Mouse (Mus musculus): ENCODE data around the gene Ddb2. TPM values are rescaled to one million over a fixed set of nuclear protein-coding genes. Genes with fewer than 3 reads are reported as not detected.

Gene Ddb2
- total RNA-seq, 2 experiments from 2014 or later: 2.9 to 3.1 TPM

Other genes starting within 250 kb of the Ddb2 start
- gene Rapsn, start 201.4 kb downstream of the Ddb2 start, total RNA-seq (2021): 10 to 100 TPM; 16.4 to 16.7 TPM
- 100 to 1,000 TPM; 209 to 241 TPM for gene Psmc3, start 183.0 kb downstream of the Ddb2 start, total RNA-seq (2021)
- 10 to 100 TPM; 22.9 to 28.2 TPM for gene Slc39a13, start 166.6 kb downstream of the Ddb2 start, total RNA-seq (2021)
- gene Spi1, start 154.6 kb downstream of the Ddb2 start, total RNA-seq (2021): 1 to 10 TPM; 3.7 to 4.3 TPM
- 1,000 to 10,000 TPM; 1,615 to 1,699 TPM for gene Mybpc3, start 118.8 kb downstream of the Ddb2 start, total RNA-seq (2021)
- 1 to 10 TPM; 5.4 to 6.2 TPM for gene Madd, start 53.1 kb downstream of the Ddb2 start, total RNA-seq (2021)
- 10 to 100 TPM; 13.8 to 15.9 TPM for gene Nr1h3, start 34.1 kb downstream of the Ddb2 start, total RNA-seq (2021)
- 10 to 100 TPM; 17.6 to 22.8 TPM for gene Acp2, start 34.1 kb downstream of the Ddb2 start, total RNA-seq (2021)
- 100 to 1,000 TPM; 133 to 138 TPM for gene Pacsin3, start 19.0 kb upstream of the Ddb2 start, total RNA-seq (2021)
- gene Arfgap2, start 28.0 kb upstream of the Ddb2 start, total RNA-seq (2021): 10 to 100 TPM; 56.2 TPM
- 10 to 100 TPM in 1 of 2 experiments, 1 to 10 TPM in 1; 7.0 to 14.0 TPM for gene 1110051M20Rik, start 207.7 kb upstream of the Ddb2 start, total RNA-seq (2021)
- gene Lrp4, start 220.5 kb upstream of the Ddb2 start, total RNA-seq (2021): 10 to 100 TPM in 1 of 2 experiments, 1 to 10 TPM in 1; 9.7 to 12.0 TPM